Mouse (Mus musculus): ENCODE results near the gene Cox10. TPM values are rescaled to one million over a fixed set of nuclear protein-coding genes. Genes with fewer than 3 reads are reported as not detected.

The Cox10 gene
- polyA plus RNA-seq, 1 experiment from 2014 or later, result 30.8 TPM

GRCm38 (mm10) chr11:64018165-64018564, 61.1 kb downstream of the Cox10 start:
- WGBS, result 33% methylated on average over 5 of the region's 5 CpGs
- no peak overlapping the region for H3K4me3 ChIP-seq
- H3K27ac ChIP-seq, result no peak overlapping the region
- no peak for ATAC-seq (replicated peaks)
- no peak overlapping the region for H3K4me2 ChIP-seq
- H3K9me3 ChIP-seq, result no peaks in the 10 kb centered on the region
- H3K9ac ChIP-seq, result no peak overlapping the region
- no peaks in the 10 kb centered on the region for H3K27me3 ChIP-seq (replicated peaks)
- H3K36me3 ChIP-seq (replicated peaks), result no peaks in the 10 kb centered on the region
- H3K4me1 ChIP-seq, result peaks cover 28% of the 10 kb centered on the region

- Histone ChIP-seq H3K27ac (no peak overlapping the region), H3K27me3 (replicated peaks) (no peaks in the 10 kb centered on the region), H3K36me3 (replicated peaks) (no peaks in the 10 kb centered on the region), H3K4me3 (no peak overlapping the region), H3K4me2 (no peak overlapping the region), H3K4me1 (peaks cover 21% of the 10 kb centered on the region), H3K9ac (no peak overlapping the region), H3K9me3 (no peaks in the 10 kb centered on the region)
- 62% methylated on average over 6 of the region's 6 CpGs for WGBS
- no peak for ATAC-seq (replicated peaks)
Observed at GRCm38 (mm10) chr11:64015309-64015708, 64.0 kb downstream of the Cox10 start.

GRCm38 (mm10) chr11:64010724-64011496, 68.4 kb downstream of the Cox10 start:
- no peak for ATAC-seq (replicated peaks)
- no peaks in the 10 kb centered on the region for H3K9me3 ChIP-seq

GRCm38 (mm10) chr11:64004152-64004551, 75.1 kb downstream of the Cox10 start:
- ATAC-seq (replicated peaks), result no peak
- Histone ChIP-seq H3K4me2 (no peak overlapping the region), H3K36me3 (replicated peaks) (no peaks in the 10 kb centered on the region), H3K4me3 (no peak overlapping the region), H3K27ac (no peak overlapping the region), H3K27me3 (replicated peaks) (no peaks in the 10 kb centered on the region), H3K4me1 (peaks cover 4% of the 10 kb centered on the region), H3K9me3 (no peaks in the 10 kb centered on the region), H3K9ac (no peak overlapping the region)
- WGBS, result 94% methylated on average over 4 of the region's 4 CpGs

More at GRCm38 (mm10) chr11:64010724-64011496, 68.4 kb downstream of the Cox10 start:
- WGBS, result 57% methylated on average over 22 of the region's 22 CpGs
- Histone ChIP-seq H3K4me2 (no peak overlapping the region), H3K27ac (no peak overlapping the region), H3K4me3 (no peak overlapping the region), H3K36me3 (replicated peaks) (no peaks in the 10 kb centered on the region), H3K27me3 (replicated peaks) (no peaks in the 10 kb centered on the region), H3K9ac (no peak overlapping the region), H3K4me1 (peaks cover 16% of the 10 kb centered on the region)

GRCm38 (mm10) chr11:64003484-64003883, 75.8 kb downstream of the Cox10 start:
- H3K27ac ChIP-seq, result no peak overlapping the region
- H3K9me3 ChIP-seq, result no peaks in the 10 kb centered on the region
- no peak overlapping the region for H3K4me3 ChIP-seq
- no peak for ATAC-seq (replicated peaks)
- no peak overlapping the region for H3K9ac ChIP-seq
- H3K36me3 ChIP-seq (replicated peaks), result no peaks in the 10 kb centered on the region
- no peak overlapping the region for H3K4me2 ChIP-seq
- H3K27me3 ChIP-seq (replicated peaks), result no peaks in the 10 kb centered on the region
- WGBS, result 58% methylated on average over 3 of the region's 3 CpGs
- H3K4me1 ChIP-seq, result peaks cover 4% of the 10 kb centered on the region

GRCm38 (mm10) chr11:64002629-64003028, 76.6 kb downstream of the Cox10 start:
- Histone ChIP-seq H3K27ac (no peak overlapping the region), H3K4me3 (no peak overlapping the region), H3K9ac (no peak overlapping the region), H3K4me1 (peaks cover 4% of the 10 kb centered on the region), H3K9me3 (no peaks in the 10 kb centered on the region), H3K27me3 (replicated peaks) (no peaks in the 10 kb centered on the region), H3K36me3 (replicated peaks) (no peaks in the 10 kb centered on the region), H3K4me2 (no peak overlapping the region)
- WGBS, result 91% methylated on average over 2 of the region's 2 CpGs
- ATAC-seq (replicated peaks), result no peak

GRCm38 (mm10) chr11:64001111-64001510, 78.2 kb downstream of the Cox10 start:
- no peak overlapping the region for H3K9ac ChIP-seq
- H3K4me2 ChIP-seq, result no peak overlapping the region
- H3K4me1 ChIP-seq, result peaks cover 4% of the 10 kb centered on the region
- H3K4me3 ChIP-seq, result no peak overlapping the region
- H3K27me3 ChIP-seq (replicated peaks), result no peaks in the 10 kb centered on the region
- ATAC-seq (replicated peaks), result no peak
- no peak overlapping the region for H3K27ac ChIP-seq
- no peaks in the 10 kb centered on the region for H3K36me3 ChIP-seq (replicated peaks)
- 67% methylated on average over 2 of the region's 2 CpGs for WGBS
- H3K9me3 ChIP-seq, result no peaks in the 10 kb centered on the region

- 79% methylated on average over 5 of the region's 5 CpGs for WGBS
- no peak for ATAC-seq (replicated peaks)
- no peaks in the 10 kb centered on the region for H3K27me3 ChIP-seq (replicated peaks)
- H3K4me2 ChIP-seq, result no peak overlapping the region
- H3K9me3 ChIP-seq, result no peaks in the 10 kb centered on the region
- no peaks in the 10 kb centered on the region for H3K36me3 ChIP-seq (replicated peaks)
- no peak overlapping the region for H3K9ac ChIP-seq
- peaks cover 4% of the 10 kb centered on the region for H3K4me1 ChIP-seq
- no peak overlapping the region for H3K4me3 ChIP-seq
- H3K27ac ChIP-seq, result no peak overlapping the region
Observed at GRCm38 (mm10) chr11:64000200-64000794, 79.0 kb downstream of the Cox10 start.

- Histone ChIP-seq H3K4me3 (no peak overlapping the region), H3K9ac (no peak overlapping the region), H3K4me1 (peaks cover 4% of the 10 kb centered on the region), H3K27me3 (replicated peaks) (no peaks in the 10 kb centered on the region), H3K4me2 (no peak overlapping the region), H3K27ac (no peak overlapping the region), H3K9me3 (no peaks in the 10 kb centered on the region), H3K36me3 (replicated peaks) (no peaks in the 10 kb centered on the region)
- no peak for ATAC-seq (replicated peaks)
- 85% methylated on average over 6 of the region's 6 CpGs for WGBS
Observed at GRCm38 (mm10) chr11:63999431-63999830, 79.8 kb downstream of the Cox10 start.

GRCm38 (mm10) chr11:63991958-63992357, 87.3 kb downstream of the Cox10 start:
- no peak overlapping the region for H3K4me2 ChIP-seq
- WGBS, result 85% methylated on average over 8 of the region's 8 CpGs

GRCm38 (mm10) chr11:63990759-63991158, 88.5 kb downstream of the Cox10 start:
- H3K9ac ChIP-seq, result no peak overlapping the region
- WGBS, result 86% methylated on average over 7 of the region's 7 CpGs
- ATAC-seq (replicated peaks), result no peak
- no peak overlapping the region for H3K4me2 ChIP-seq
- no peak overlapping the region for H3K27ac ChIP-seq
- no peaks in the 10 kb centered on the region for H3K9me3 ChIP-seq
- no peak overlapping the region for H3K4me3 ChIP-seq
- no peaks in the 10 kb centered on the region for H3K27me3 ChIP-seq (replicated peaks)
- H3K36me3 ChIP-seq (replicated peaks), result no peaks in the 10 kb centered on the region
- H3K4me1 ChIP-seq, result no peaks in the 10 kb centered on the region

More at GRCm38 (mm10) chr11:63991958-63992357, 87.3 kb downstream of the Cox10 start:
- Histone ChIP-seq H3K4me1 (no peaks in the 10 kb centered on the region), H3K36me3 (replicated peaks) (no peaks in the 10 kb centered on the region), H3K9me3 (no peaks in the 10 kb centered on the region), H3K9ac (no peak overlapping the region), H3K27ac (no peak overlapping the region), H3K4me3 (no peak overlapping the region), H3K27me3 (replicated peaks) (no peaks in the 10 kb centered on the region)
- ATAC-seq (replicated peaks), result no peak

GRCm38 (mm10) chr11:63990311-63990710, 89.0 kb downstream of the Cox10 start:
- ATAC-seq (replicated peaks), result no peak
- WGBS, result 74% methylated on average over 8 of the region's 8 CpGs

More at GRCm38 (mm10) chr11:63990311-63990710, 89.0 kb downstream of the Cox10 start:
- Histone ChIP-seq H3K4me2 (no peak overlapping the region), H3K27me3 (replicated peaks) (no peaks in the 10 kb centered on the region), H3K27ac (no peak overlapping the region), H3K9ac (no peak overlapping the region), H3K9me3 (no peaks in the 10 kb centered on the region), H3K4me3 (no peak overlapping the region), H3K4me1 (no peaks in the 10 kb centered on the region), H3K36me3 (replicated peaks) (no peaks in the 10 kb centered on the region)
